Mouse (Mus musculus): ENCODE results near the gene Exph5.

Gene Exph5

DNA sequence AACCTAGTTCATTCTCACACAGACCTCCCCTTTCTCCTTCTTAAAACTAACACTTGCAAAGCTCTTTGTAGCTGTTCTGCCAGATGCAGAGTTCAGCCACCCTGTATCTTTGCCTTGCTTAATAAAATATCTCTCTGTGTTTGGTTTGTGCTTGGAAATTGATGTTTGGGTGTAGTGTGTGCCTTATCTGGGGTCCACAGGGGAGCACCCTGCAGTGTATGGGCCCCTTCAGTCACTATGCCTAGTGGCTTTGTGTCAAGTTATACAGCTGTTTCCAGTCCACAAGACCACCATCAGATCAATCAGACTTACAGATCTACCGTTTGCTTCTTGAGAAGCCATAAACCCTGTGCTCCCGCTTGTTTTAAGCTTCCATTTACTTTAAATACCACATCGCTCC lies 108.0 kb downstream of the Exph5 start:
- DNase-seq, result no peak

DNA sequence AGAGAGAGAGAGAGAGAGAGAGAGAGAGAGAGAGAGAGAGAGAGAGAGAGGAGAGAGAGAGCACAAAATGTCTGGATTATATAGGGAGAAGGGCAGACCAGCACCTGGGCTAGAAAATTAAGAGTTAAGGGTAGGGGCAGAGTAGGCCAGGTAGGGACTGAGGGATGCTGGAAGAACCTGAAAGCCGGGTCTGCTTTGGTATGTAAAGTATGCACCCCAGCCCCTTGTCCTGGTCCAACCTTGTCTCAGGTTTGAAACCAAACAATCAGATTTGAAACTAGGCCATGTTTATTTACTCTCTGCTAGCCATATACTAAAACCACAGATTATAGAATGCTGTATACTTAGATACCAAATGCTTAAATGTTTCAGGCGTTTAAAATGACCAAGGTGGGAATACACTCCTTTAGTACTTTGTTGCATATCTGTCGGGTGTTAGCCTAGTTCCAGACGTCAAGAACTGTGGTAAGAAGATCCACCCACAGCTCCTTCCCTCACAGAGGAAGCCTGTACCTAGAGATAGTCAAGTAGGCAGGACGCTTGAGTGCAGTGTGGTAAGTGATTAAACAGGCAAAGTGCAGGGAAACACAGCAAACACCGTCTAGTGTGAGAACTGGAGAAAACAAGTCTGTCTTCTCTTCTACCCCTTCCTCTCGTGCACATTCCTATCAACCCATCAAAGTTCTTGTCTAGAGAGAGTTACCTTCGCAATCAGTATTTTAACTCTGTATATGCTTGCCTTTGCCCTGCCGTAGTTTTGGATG lies 120.8 kb downstream of the Exph5 start:
- no peak for DNase-seq

DNA sequence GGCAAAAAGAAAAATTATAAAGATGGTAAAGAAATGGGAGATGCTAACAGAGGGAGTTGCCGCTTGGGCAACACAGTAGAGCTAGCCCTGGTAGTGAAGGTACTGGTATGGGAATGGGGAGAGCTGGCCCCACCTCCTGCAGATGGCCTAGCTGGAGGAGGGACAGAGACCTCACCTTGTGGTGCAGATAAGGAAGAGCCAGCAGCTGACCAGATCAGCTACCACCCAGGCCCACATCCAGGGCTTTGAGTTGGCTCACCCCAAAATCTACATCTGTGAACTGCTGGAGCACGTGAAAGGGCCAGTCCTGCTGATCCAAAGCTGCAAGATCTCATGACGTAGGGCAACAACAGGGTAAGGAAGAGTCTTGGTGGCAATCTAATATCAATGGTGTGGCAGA lies 125.3 kb downstream of the Exph5 start:
- no peak for DNase-seq

Data from right cerebral cortex, postnatal 25 days (tissue).